Mouse (Mus musculus) gastrocnemius, adult 2 months (tissue): ENCODE measurements around the gene Tex48. TPM values are rescaled to one million over a fixed set of nuclear protein-coding genes. Genes with fewer than 3 reads are reported as not detected.

Experiments used
- DNase-seq: peaks from one replicate; pipeline ENCODE4 v3.0.0; 2022
- H3K27ac ChIP-seq: fragments of 200-600 bp; 2 replicates; pipeline ENCODE4 v1.8.1; 2022; ENCODE audit warnings: mild to moderate bottlenecking
- H3K4me3 ChIP-seq: fragments of 200-600 bp; 2 replicates; pipeline ENCODE4 v1.8.1; 2022; ENCODE audit warnings: mild to moderate bottlenecking, moderate library complexity
- CTCF ChIP-seq: fragments of 200-600 bp; IDR thresholded peaks from 2 replicates; pipeline ENCODE4 v1.8.1; 2022; ENCODE audit warnings: antibody characterized with exemption, mild to moderate bottlenecking, moderate library complexity
- intact Hi-C: fragments of 180-260 bp; cut with DNase I; formaldehyde crosslinking; loops from one replicate; pipeline ENCODE4 v1.15.1; 2025
- long read RNA-seq, 2 experiments: library from polyadenylated mRNA; stranded (forward); transcript quantifications; one replicate each; pipeline ENCODE4 v2.0.0; 2021
- total RNA-seq, 2 experiments: library from RNA; stranded (reverse); gene quantifications; 2 replicates each; pipeline ENCODE4 v1.2.3; 2021

Gene Tex48
- not detected for total RNA-seq
- long read RNA-seq, experiment 1, result 0 reads
- long read RNA-seq, experiment 2, result 0 reads

- H3K27ac ChIP-seq, result no peak within 1 kb of the TSS
- peak; percentile 27 for DNase-seq
- intact Hi-C loops, result loop anchor here (10.0 kb wide), 1 partner anchor 222 kb away; no protein-coding TSS in a partner anchor
- no peak within 1 kb of the TSS for H3K4me3 ChIP-seq
- TF ChIP-seq CTCF, result peak; percentile 49
Measured at GRCm38 (mm10) chr4:63622378-63622835, at the start of gene Tex48. Gene Tex48, minus strand, starts transcription at chr4:63622428.

- intact Hi-C loops, result no loop called here
- Histone ChIP-seq H3K27ac (no peak overlapping the region), H3K4me3 (no peak overlapping the region)
- DNase-seq, result no peak
- TF ChIP-seq CTCF, result no peak
Measured at GRCm38 (mm10) chr4:63668255-63668654, 46.0 kb upstream of the Tex48 start.

DNA sequence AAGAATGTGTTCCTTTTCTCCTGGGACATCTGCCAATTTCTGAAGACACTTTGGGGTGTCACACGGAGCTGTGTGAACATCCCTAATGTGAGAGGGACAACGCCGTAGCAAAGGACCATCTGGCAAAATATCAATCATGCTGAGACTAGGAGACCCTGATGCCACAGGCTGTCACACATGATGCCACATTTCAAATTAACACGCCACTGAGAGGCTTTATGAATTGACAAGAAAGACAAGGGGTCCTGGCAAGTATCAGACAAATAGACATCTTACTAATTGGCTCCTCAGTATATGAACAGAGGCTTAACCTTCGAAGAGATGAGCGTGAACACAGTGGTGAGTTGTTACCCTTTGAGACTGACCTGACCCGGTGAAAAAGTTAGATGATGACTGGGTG, 43.5 kb upstream of the Tex48 start:
- TF ChIP-seq CTCF, result no peak
- intact Hi-C loops, result no loop called here
- no peak overlapping the region for H3K4me3 ChIP-seq
- no peak overlapping the region for H3K27ac ChIP-seq
- DNase-seq, result no peak

GRCm38 (mm10) chr4:63663279-63663678, 41.1 kb upstream of the Tex48 start, which contains the start of gene Gm11214:
Gene Gm11214, minus strand, starts transcription at chr4:63663379.
- H3K27ac ChIP-seq, result no peak within 1 kb of the TSS
- no peak for DNase-seq
- intact Hi-C loops, result no loop called here
- TF ChIP-seq CTCF, result no peak
- no peak within 1 kb of the TSS for H3K4me3 ChIP-seq

GRCm38 (mm10) chr4:63661857-63662256, 39.6 kb upstream of the Tex48 start:
- no peak for TF ChIP-seq CTCF
- Histone ChIP-seq H3K4me3 (no peak overlapping the region), H3K27ac (no peak overlapping the region)
- intact Hi-C loops, result no loop called here
- DNase-seq, result no peak

DNA sequence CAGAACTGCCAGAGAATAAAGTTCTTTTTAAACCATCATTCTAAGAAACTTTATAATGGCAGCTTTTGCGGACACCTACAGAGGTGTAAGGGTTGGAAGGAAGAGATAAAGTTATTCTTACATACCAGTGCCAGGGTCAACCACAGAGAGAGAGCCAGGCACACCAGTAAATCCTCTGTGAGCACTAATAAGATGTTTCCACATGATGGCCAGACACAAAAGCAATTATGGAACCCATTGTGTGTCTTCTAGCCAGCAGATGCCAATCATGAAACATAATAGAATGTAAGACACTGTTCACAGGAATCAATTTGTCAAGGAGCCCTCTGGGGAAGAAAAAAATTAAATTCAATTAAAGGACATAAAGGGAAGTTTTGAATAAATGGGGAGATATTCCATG, 39.2 kb upstream of the Tex48 start:
- no peak for DNase-seq
- Histone ChIP-seq H3K27ac (no peak overlapping the region), H3K4me3 (no peak overlapping the region)
- no peak for TF ChIP-seq CTCF
- intact Hi-C loops, result no loop called here

- Histone ChIP-seq H3K27ac (no peak overlapping the region), H3K4me3 (no peak overlapping the region)
- TF ChIP-seq CTCF, result no peak
- intact Hi-C loops, result no loop called here
- DNase-seq, result no peak
Measured at GRCm38 (mm10) chr4:63659775-63660174, 37.5 kb upstream of the Tex48 start.

DNA sequence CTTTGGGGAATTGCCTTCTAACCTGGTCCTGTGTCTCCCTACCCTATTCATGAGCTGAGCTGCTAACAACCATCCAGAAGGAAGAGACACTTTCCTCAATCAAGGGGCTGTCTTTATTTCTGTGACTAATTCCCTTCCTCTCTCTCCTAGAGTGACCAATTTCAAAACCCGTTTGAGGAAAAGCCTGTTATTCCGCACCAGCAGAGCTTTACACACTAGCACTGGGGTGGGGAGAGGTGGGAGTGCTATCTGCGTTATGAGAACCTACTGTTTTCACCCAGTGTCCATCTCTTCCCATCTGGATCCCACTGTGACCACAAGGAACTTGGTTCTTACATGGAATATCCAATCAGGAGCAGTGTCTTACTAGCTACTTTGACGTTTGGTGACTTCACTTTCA, 36.9 kb upstream of the Tex48 start:
- intact Hi-C loops, result no loop called here
- DNase-seq, result no peak
- H3K27ac ChIP-seq, result no peak overlapping the region
- TF ChIP-seq CTCF, result no peak
- no peak overlapping the region for H3K4me3 ChIP-seq

GRCm38 (mm10) chr4:63654381-63654780, 32.2 kb upstream of the Tex48 start:
- H3K4me3 ChIP-seq, result no peak overlapping the region
- DNase-seq, result no peak
- intact Hi-C loops, result no loop called here
- peak; percentile 20; the same call in 1 of the 2 replicates for TF ChIP-seq CTCF
- H3K27ac ChIP-seq, result no peak overlapping the region

DNA sequence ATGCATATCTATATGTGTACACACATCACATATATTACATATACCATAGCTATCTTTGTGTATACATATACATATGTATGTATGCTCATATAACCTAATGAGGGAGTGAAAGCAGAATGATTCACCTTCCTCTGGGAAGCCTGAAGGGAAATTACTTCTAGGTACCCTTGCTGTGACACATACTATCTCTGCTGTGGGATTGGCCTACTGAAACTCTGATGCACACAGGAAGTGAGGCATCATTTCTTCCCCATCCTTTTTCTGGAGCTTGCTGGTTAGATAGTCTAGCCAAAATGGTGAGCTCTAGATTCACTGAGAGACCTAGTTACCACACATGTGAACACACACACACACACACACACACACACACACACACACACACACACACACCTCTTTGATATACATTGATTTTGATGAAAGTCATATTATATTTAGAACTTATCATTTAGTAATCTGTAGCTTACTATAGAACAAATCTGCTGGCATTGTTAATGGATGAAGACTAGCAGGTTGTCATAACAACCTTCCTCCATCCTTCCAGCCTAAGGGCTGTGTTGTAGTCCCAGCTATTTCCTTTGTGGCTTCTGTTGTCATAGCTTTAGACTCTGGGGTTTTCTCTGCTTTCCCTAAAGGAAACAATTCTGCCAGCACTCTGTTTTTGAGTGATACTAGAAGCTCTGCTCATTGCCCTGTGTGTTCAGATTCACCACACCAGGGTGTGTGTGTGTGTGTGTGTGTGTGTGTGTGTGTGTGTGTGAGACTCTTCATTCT, 21.9 kb upstream of the Tex48 start:
- intact Hi-C loops, result no loop called here
- Histone ChIP-seq H3K4me3 (no peak overlapping the region), H3K27ac (no peak overlapping the region)
- no peak for TF ChIP-seq CTCF
- no peak for DNase-seq

GRCm38 (mm10) chr4:63639842-63640241, 17.6 kb upstream of the Tex48 start:
- Histone ChIP-seq H3K27ac (no peak overlapping the region), H3K4me3 (no peak overlapping the region)
- no peak for TF ChIP-seq CTCF
- no peak for DNase-seq
- intact Hi-C loops, result no loop called here

DNA sequence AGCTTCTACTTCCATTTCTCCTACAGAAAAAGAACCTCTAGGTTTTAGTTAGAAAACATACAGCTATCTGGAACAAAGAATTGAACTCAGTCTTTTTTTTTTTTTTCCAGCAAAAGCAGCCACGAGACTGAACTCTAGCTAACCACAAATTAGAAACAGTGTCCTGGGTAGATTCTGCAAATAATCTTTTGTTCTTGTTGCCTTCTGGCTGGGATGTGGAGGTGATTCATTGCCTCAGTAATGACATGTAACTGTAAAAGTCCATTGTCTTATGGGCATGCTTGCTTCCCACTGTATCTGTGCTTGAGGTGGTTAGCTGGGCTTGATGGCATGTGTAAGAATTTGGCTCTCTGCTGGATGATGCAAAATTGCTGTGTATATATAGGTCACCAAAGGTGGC, 16.4 kb upstream of the Tex48 start:
- intact Hi-C loops, result no loop called here
- no peak for TF ChIP-seq CTCF
- Histone ChIP-seq H3K27ac (no peak overlapping the region), H3K4me3 (no peak overlapping the region)
- DNase-seq, result no peak

- H3K4me3 ChIP-seq, result no peak overlapping the region
- no peak overlapping the region for H3K27ac ChIP-seq
- DNase-seq, result no peak
- TF ChIP-seq CTCF, result no peak
- intact Hi-C loops, result no loop called here
Measured at GRCm38 (mm10) chr4:63633181-63633580, 11.0 kb upstream of the Tex48 start.

GRCm38 (mm10) chr4:63627111-63627510, 4.9 kb upstream of the Tex48 start:
- Histone ChIP-seq H3K27ac (no peak overlapping the region), H3K4me3 (no peak overlapping the region)
- TF ChIP-seq CTCF, result no peak
- intact Hi-C loops, result loop anchor here (10.0 kb wide), 1 partner anchor 218 kb away; no protein-coding TSS in a partner anchor
- DNase-seq, result no peak
